Mouse (Mus musculus) yolk sac, embryonic 10.5 days (tissue): ENCODE data around the gene Tom1l2.

Experiments used
- DNase-seq: peaks from one replicate; pipeline ENCODE4 v3.0.0-alpha.2; 2017; ENCODE audit warnings: low spot score

The Tom1l2 gene

GRCm38 (mm10) chr11:60176975-60177657, 175.6 kb downstream of the Tom1l2 start:
- DNase-seq, result no peak
